8 mouse cellular contexts compared by ENCODE assay signal in genomic region chr13:41466616-41467015, GRCm38 (mm10). TPM values are rescaled to one million over a fixed set of nuclear protein-coding genes. Genes with fewer than 3 reads are reported as not detected.
DNase-seq lines count a peak whose midpoint lies in the region; ATAC-seq and TF ChIP-seq lines count a peak whose summit lies in the region.

No protein-coding gene starts in this region.

- H3K9me3 ChIP-seq in intestine, embryonic 14.5 days (ENCODE audit: control insufficient read depth, low read length), result no peaks in the 10 kb centered on the region
- peaks cover 4% of the 10 kb centered on the region; the same call in 1 of the 2 replicates for H3K9me3 ChIP-seq in megakaryocyte, embryonic 14.5 days

- H3K9ac ChIP-seq in intestine, embryonic 14.5 days (ENCODE audit: low read length), result no peak overlapping the region

- ATAC-seq in intestine, embryonic 14.5 days (replicated peaks; ENCODE audit: low FRiP score, low TSS enrichment, low read depth), result no peak

- no peak for DNase-seq in layer of hippocampus, adult 2 months (ENCODE audit: low spot score in 2 of 2)
- no peak for DNase-seq in layer of hippocampus, postnatal 10 days (ENCODE audit: low spot score in 2 of 2)
- no peak for DNase-seq in intestine, embryonic 14.5 days (ENCODE audit: low spot score)
- DNase-seq in thymus, postnatal 14 days, result no peak
- no peak for DNase-seq in thymus, adult 2 months
- no peak for DNase-seq in cerebellum, postnatal 10 days

- H3K4me3 ChIP-seq in layer of hippocampus, adult 2 months, result no peak overlapping the region
- H3K4me3 ChIP-seq in cortical plate, adult 2 months (ENCODE audit: insufficient read depth, low read length), result no peak overlapping the region
- H3K4me3 ChIP-seq in intestine, embryonic 14.5 days (ENCODE audit: low read depth, low read length), result no peak overlapping the region
- peak overlapping the region; percentile 40 for H3K4me3 ChIP-seq in megakaryocyte, embryonic 14.5 days (replicated peaks)
- no peak overlapping the region for H3K4me3 ChIP-seq in thymus, adult 2 months (ENCODE audit: control insufficient read depth, insufficient read depth, low read length)

- 85% methylated on average over 4 of the region's 4 CpGs for WGBS in intestine, embryonic 14.5 days
- 87% methylated on average over 4 of the region's 4 CpGs for WGBS in thymus, adult 2 months

- no peak overlapping the region for H3K4me2 ChIP-seq in intestine, embryonic 14.5 days (ENCODE audit: low read length)

- no peak for TF ChIP-seq CTCF in layer of hippocampus, adult 2 months (conservative IDR thresholded peaks at IDR 0.05)
- no peak for TF ChIP-seq CTCF in cortical plate, adult 2 months (IDR thresholded peaks at IDR 0.05; ENCODE audit: extremely low read depth, insufficient read depth, low read length)
- no peak for TF ChIP-seq CTCF in thymus, adult 2 months (IDR thresholded peaks at IDR 0.05; ENCODE audit: borderline replicate concordance, control insufficient read depth, extremely low read depth, insufficient read depth, low read length, poor library complexity)

- H3K27ac ChIP-seq in layer of hippocampus, adult 2 months, result peak overlapping the region; percentile 73
- H3K27ac ChIP-seq in cortical plate, adult 2 months (ENCODE audit: insufficient read depth, low read length), result peak overlapping the region; percentile 98
- H3K27ac ChIP-seq in intestine, embryonic 14.5 days (ENCODE audit: low read depth), result 0 out of 2 replicates have a peak overlapping the region, but pooled peaks have one; percentile 10
- H3K27ac ChIP-seq in thymus, adult 2 months (ENCODE audit: control insufficient read depth, insufficient read depth, low read length), result no peak overlapping the region

- H3K27me3 ChIP-seq in intestine, embryonic 14.5 days (replicated peaks; ENCODE audit: control insufficient read depth, insufficient read depth, low read length), result no peaks in the 10 kb centered on the region
- no peaks in the 10 kb centered on the region for H3K27me3 ChIP-seq in megakaryocyte, embryonic 14.5 days (replicated peaks)
- no peaks in the 10 kb centered on the region for H3K27me3 ChIP-seq in thymus, adult 2 months (ENCODE audit: control insufficient read depth, insufficient read depth, low read length)

- no peak for TF ChIP-seq POLR2A in cortical plate, adult 2 months (IDR thresholded peaks at IDR 0.05; ENCODE audit: extremely low read depth, insufficient read depth, low read length)
- TF ChIP-seq POLR2A in thymus, adult 2 months (IDR thresholded peaks at IDR 0.05; ENCODE audit: control insufficient read depth, extremely low read depth, insufficient read depth, low read length, poor library complexity), result no peak

- H3K4me1 ChIP-seq in cortical plate, adult 2 months (ENCODE audit: control insufficient read depth, insufficient read depth, low read length), result no peaks in the 10 kb centered on the region
- H3K4me1 ChIP-seq in intestine, embryonic 14.5 days (replicated peaks; ENCODE audit: control insufficient read depth, insufficient read depth, low read length), result 0 out of 2 replicates have a peak, but pooled peaks cover 3% of the 10 kb centered on the region
- H3K4me1 ChIP-seq in megakaryocyte, embryonic 14.5 days, result peaks cover 28% of the 10 kb centered on the region
- no peaks in the 10 kb centered on the region for H3K4me1 ChIP-seq in thymus, adult 2 months (replicated peaks; ENCODE audit: control insufficient read depth, insufficient read depth, low read length)

- no peaks in the 10 kb centered on the region for H3K36me3 ChIP-seq in intestine, embryonic 14.5 days (ENCODE audit: control insufficient read depth, insufficient read depth, low read length)
- H3K36me3 ChIP-seq in megakaryocyte, embryonic 14.5 days (replicated peaks; ENCODE audit: low read length), result no peaks in the 10 kb centered on the region
- peaks cover 7% of the 10 kb centered on the region for H3K36me3 ChIP-seq in thymus, adult 2 months (ENCODE audit: control insufficient read depth, insufficient read depth, low read length)

RNA-seq across cellular contexts. Expression of gene Nedd9, which starts 20.5 kb away (rescaled TPM):
- 10 to 100 TPM; 12.4 to 14.1 TPM for total RNA-seq in layer of hippocampus, adult 2 months (2021)
- 10 to 100 TPM; 16.9 to 20.7 TPM for total RNA-seq in layer of hippocampus, postnatal 10 days (2021)
- polyA plus RNA-seq in cortical plate, adult 2 months (2012; rRNA removed), result 4.2 and 4.5 TPM in 2 replicates
- 56.5 and 59.7 TPM in 2 replicates for polyA plus RNA-seq in intestine, embryonic 14.5 days (2014; fragmentation: Nextera tagmentation; extraction: Ambion mirVana)
- polyA plus RNA-seq in megakaryocyte, embryonic 14.5 days (2012; ENCODE audit: insufficient read depth, low replicate concordance), result 0.16 and 1.2 TPM in 2 replicates
- 39.4 and 41.0 TPM in 2 replicates for polyA plus RNA-seq in thymus, adult 2 months (2012; rRNA removed)
